Mouse (Mus musculus) kidney, adult 8-10 months (tissue): Measurements from ENCODE around the gene 2410004B18Rik.

ENCODE experiments used
- DNase-seq, 2 experiments: peaks; one replicate each; pipeline ENCODE4 v3.0.0; 2022

Gene 2410004B18Rik

DNA sequence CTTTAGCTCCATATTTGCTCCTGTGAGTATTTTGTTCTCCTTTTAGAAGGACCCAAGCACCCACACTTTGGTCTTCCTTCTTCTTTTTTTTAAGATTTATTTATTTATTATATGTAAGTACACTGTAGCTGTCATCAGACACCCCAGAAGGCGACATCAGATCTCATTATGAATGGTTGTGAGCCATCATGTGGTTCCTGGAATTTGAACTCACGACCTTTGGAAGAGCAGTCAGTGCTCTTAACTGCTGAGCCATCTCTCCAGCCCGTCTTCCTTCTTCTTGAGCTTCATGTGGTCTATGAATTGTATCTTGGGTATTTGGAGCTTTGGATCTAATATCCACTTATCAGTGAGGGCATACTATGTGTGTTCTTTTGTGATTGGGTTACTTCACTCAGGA lies 27.8 kb downstream of the 2410004B18Rik start:
- DNase-seq = peak in 1 of 2 experiments; percentile 52

GRCm38 (mm10) chr3:145966806-145967205 lies 29.0 kb downstream of the 2410004B18Rik start:
- DNase-seq = no peak

- DNase-seq = peak; percentile 68 to 74
Observed at GRCm38 (mm10) chr3:145969031-145969501, 31.3 kb downstream of the 2410004B18Rik start.

GRCm38 (mm10) chr3:145971501-145971900 lies 33.7 kb downstream of the 2410004B18Rik start:
- no peak for DNase-seq

GRCm38 (mm10) chr3:145974986-145975385 lies 37.2 kb downstream of the 2410004B18Rik start:
- no peak for DNase-seq

GRCm38 (mm10) chr3:145985333-145985925 lies 47.6 kb downstream of the 2410004B18Rik start:
- DNase-seq = no peak

DNA sequence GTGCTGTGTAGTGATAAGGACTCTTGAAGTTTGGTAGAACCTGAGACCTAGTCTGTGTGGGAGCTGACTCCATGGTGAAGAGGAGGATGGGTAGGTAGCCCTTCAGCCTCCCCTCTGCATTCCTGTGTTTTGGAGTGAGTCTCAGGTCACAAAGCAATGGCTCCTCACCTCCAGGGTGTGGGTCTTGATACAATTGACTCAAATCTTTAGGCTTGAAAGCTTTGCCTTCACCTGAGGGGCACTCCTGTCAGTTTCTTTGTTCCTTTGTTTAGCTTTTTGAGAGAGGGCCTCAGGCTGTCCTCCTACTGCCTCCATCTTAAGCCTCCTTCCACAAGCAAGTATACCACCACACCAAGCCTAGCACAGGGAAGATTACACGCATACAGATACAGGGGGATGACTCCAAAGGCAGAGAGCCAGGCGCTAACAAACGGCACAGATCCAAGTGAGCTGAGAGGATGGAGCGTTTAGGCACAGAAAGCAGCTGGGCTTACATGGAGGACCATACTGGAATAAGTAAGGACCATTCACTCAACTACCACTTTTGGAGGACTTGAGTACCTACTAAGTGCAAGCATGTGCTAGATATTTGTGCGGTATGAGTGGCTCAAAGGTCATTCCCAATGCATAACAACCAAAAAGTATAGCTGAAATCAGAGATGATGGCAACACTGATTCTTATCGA lies 48.6 kb downstream of the 2410004B18Rik start:
- no peak for DNase-seq

DNA sequence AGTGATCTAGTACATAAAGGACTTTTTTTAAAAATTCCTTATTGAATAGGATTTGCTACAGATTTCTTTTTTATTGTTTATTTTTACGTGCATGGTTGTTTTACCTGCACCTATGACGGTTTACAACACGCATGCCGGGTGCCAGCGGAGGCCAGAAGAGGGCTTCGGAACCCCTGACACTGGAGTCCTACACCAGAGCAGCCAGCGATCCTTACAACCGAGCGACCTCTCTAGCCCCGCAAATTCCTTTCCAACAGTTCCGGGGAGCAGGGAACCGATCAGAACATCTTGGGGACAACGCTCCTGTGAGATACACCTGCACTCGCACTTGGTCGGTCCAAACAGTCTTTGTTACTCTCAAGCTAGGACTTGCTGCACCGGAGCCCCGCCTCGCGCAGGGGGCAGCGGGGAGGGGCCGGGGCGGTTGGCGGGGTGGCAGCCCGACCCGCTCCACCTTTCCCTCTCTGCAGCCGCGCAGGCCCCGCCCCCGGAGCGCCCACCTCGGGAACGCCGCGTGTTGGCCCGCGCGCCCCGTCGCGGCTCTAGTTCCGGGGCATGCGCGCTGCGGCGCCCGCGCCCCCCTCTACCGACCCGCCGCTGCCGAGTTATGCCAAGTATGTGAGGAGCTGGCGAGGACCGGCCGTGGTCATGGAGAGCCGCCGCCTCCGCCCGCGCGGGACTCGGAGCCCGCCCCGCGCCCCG lies 49.6 kb downstream of the 2410004B18Rik start, which contains the start of gene Syde2:
Syde2 (plus strand) TSS at position 603 of the 702 bp plus-strand sequence.
- DNase-seq = peak; percentile 93 to 94

DNA sequence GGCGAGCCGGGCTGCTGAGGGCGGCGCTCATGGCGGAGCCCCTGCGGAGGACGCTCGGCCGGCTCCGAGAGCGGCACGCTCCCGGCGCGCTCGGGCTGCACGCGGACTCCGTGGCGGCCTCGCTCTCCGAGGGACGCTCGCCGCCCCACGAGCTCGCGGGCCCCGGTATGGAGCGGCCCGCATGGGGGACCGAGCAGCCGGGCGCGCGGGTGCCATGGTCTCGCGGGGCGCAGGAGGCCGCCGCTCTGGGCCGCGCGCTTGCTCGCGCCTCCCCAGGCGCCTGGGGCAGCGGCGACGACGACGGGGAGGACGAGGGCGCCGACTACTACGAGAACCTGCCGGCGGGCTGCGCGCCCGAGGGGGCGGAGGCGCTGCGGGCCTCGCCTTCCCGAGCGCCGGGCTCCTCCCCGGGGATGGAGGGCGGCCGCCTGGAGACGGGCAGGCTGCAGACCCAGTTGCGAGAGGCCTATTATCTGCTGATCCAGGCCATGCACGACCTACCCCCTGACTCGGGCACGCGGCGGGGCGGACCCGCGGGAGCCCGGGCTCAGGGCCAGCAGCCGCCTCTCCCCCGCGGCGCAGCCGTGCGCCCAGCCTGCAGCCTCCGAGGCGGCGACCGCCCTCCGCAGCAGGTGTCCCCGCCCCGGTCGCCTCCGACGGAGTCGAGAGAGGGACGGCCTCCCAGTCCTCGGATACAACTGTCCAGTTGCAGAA lies 50.3 kb downstream of the 2410004B18Rik start:
- DNase-seq = peak; percentile 93

GRCm38 (mm10) chr3:145988684-145989575 lies 51.1 kb downstream of the 2410004B18Rik start:
- DNase-seq = no peak

- DNase-seq = no peak
Observed at GRCm38 (mm10) chr3:145989576-145990081, 51.8 kb downstream of the 2410004B18Rik start.

GRCm38 (mm10) chr3:145991130-145991529 lies 53.3 kb downstream of the 2410004B18Rik start:
- peak; percentile 61 to 65 for DNase-seq

DNA sequence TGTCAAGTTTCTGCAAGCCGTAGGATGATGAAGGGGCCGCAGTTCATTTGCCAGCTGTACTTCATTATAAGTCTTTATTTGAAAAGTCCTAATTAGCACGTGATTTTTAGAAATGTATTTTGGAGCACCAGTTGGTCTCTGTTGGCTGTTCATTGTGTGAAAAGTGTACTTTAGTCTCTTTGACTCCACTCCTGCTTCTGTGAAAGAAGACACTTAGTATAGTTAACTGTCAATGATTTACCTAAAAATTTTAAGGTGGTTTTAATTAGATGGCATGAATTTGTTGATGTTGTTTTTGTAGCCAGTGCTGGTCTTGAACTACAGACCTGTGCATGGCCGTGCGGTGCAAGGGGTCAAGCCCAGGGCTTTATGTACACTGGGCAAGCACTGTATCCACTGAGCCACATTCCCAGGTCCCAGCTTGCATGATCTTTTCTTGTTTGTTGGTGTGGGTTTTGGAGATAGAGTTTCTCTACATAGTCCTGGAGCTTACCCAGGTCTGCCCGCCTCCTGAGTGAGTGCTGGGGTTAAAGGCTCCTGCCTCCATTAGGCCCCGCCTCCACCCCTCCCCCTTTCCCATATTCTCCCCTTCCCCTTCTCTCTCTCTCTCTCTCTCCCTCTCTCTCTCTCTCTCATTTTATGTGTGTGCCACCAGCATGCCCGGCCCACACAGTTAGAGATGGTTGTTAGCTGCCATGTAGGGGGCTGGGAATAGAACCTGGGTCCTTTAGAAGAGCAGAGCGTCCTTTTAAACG lies 54.3 kb downstream of the 2410004B18Rik start:
- peak; percentile 37 to 49 for DNase-seq

- peak; percentile 81 to 93 for DNase-seq
Observed at GRCm38 (mm10) chr3:145992796-145993195, 55.0 kb downstream of the 2410004B18Rik start.

- no peak for DNase-seq
Observed at GRCm38 (mm10) chr3:145993481-145994201, 55.8 kb downstream of the 2410004B18Rik start.
